Mouse (Mus musculus) G1E (cell line): ENCODE data around the gene Higd1a. TPM values are rescaled to one million over a fixed set of nuclear protein-coding genes. Genes with fewer than 3 reads are reported as not detected.

Experiments used
- ATAC-seq: 2 replicates; pipeline ENCODE4 v1.8.0; 2016; ENCODE audit warnings: mild to moderate bottlenecking; ENCODE audit not compliant: insufficient number of reproducible peaks, poor library complexity, low FRiP score, severe bottlenecking; ENCODE audit errors: extremely low read depth
- DNase-seq: peaks from one replicate; pipeline ENCODE4 v3.0.0; 2012; ENCODE audit warnings: low spot score
- H3K27me3 ChIP-seq: 2 replicates; pipeline ENCODE4 v1.6.1; 2012; ENCODE audit warnings: mild to moderate bottlenecking, low read length, inconsistent platforms; ENCODE audit not compliant: insufficient read depth
- H3K36me3 ChIP-seq: replicated peaks from 2 replicates; pipeline ENCODE3; 2012; ENCODE audit warnings: mild to moderate bottlenecking, inconsistent platforms
- H3K4me1 ChIP-seq: 2 replicates; pipeline ENCODE4 v1.6.1; 2012; ENCODE audit warnings: low read depth, low read length, inconsistent platforms, mixed read lengths; ENCODE audit not compliant: insufficient read depth
- H3K4me3 ChIP-seq: 2 replicates; pipeline ENCODE4 v1.5.1; 2012; ENCODE audit warnings: low read depth, mild to moderate bottlenecking, inconsistent platforms, low read length, moderate library complexity, mixed read lengths
- H3K9me3 ChIP-seq: replicated peaks from 2 replicates; pipeline ENCODE4 v1.6.1; 2012; ENCODE audit warnings: inconsistent platforms
- CTCF ChIP-seq: IDR thresholded peaks from 2 replicates; pipeline ENCODE4 v1.5.1; 2012; ENCODE audit warnings: low read depth, low read length, inconsistent platforms, mixed read lengths
- GATA1 ChIP-seq: IDR thresholded peaks from 2 replicates; pipeline ENCODE4 v1.6.1; 2012; ENCODE audit warnings: borderline replicate concordance, low read length, inconsistent platforms, mixed read lengths
- GATA2 ChIP-seq: IDR thresholded peaks from 2 replicates; pipeline ENCODE4 v1.6.1; 2012; ENCODE audit warnings: low read depth, low read length, inconsistent platforms, borderline replicate concordance
- POLR2AphosphoS5 ChIP-seq: IDR thresholded peaks from 2 replicates; pipeline ENCODE4 v1.6.1; 2012; ENCODE audit warnings: low read depth, low read length, inconsistent platforms; ENCODE audit not compliant: insufficient replicate concordance
- TAL1 ChIP-seq: conservative IDR thresholded peaks from 2 replicates; pipeline ENCODE4 v1.6.1; 2012; ENCODE audit warnings: low read depth, low read length, inconsistent platforms, mixed read lengths
- polyA plus RNA-seq: library from polyadenylated mRNA; stranded (reverse); fragments of >175 nt; gene quantifications from 2 replicates; pipeline ENCODE4 v1.2.3, GENCODE M21; 2012
- total RNA-seq, 2 experiments: library from RNA; stranded (forward) in 1 of 2; stranded (reverse) in 1 of 2; fragments of 200-1000 nt in 1 of 2; fragments of >200 nt in 1 of 2; fragmentation: Nextera tagmentation in 1 of 2; gene quantifications; 2 replicates each; pipeline ENCODE4 v1.2.3; 2014 to 2017

Gene Higd1a
- total and polyA plus RNA-seq, 3 experiments: 54.5 to 114 (median 73.3) TPM

- no peak for ATAC-seq
- no peak for TF ChIP-seq GATA2
- TF ChIP-seq GATA1: no peak
- no peak for TF ChIP-seq CTCF
- TF ChIP-seq TAL1: no peak
- TF ChIP-seq POLR2AphosphoS5: no peak
Measured at GRCm38 (mm10) chr9:121903476-121904305, 45.5 kb upstream of the Higd1a start.

GRCm38 (mm10) chr9:121901710-121902700 is 43.8 kb upstream of the Higd1a start:
- Histone ChIP-seq H3K27me3 (peaks cover 18% of the 10 kb centered on the region), H3K4me1 (no peaks in the 10 kb centered on the region), H3K36me3 (no peaks in the 10 kb centered on the region), H3K4me3 (no peak overlapping the region), H3K9me3 (no peaks in the 10 kb centered on the region)
- DNase-seq (no peak), ATAC-seq (no peak)
- TF ChIP-seq POLR2AphosphoS5 (no peak), GATA2 (no peak), TAL1 (no peak), CTCF (no peak), GATA1 (no peak)

More at GRCm38 (mm10) chr9:121903476-121904305, 45.5 kb upstream of the Higd1a start:
- no peaks in the 10 kb centered on the region for H3K9me3 ChIP-seq
- no peaks in the 10 kb centered on the region for H3K36me3 ChIP-seq
- no peak overlapping the region for H3K4me3 ChIP-seq
- H3K27me3 ChIP-seq: peaks cover 11% of the 10 kb centered on the region
- no peaks in the 10 kb centered on the region for H3K4me1 ChIP-seq
- DNase-seq: no peak

- peaks cover 22% of the 10 kb centered on the region for H3K27me3 ChIP-seq
- H3K9me3 ChIP-seq: no peaks in the 10 kb centered on the region
- no peaks in the 10 kb centered on the region for H3K36me3 ChIP-seq
- DNase-seq: no peak
- ATAC-seq: no peak
- no peak overlapping the region for H3K4me3 ChIP-seq
- no peaks in the 10 kb centered on the region for H3K4me1 ChIP-seq
- no peak for TF ChIP-seq POLR2AphosphoS5
- no peak for TF ChIP-seq TAL1
- TF ChIP-seq CTCF: no peak
- no peak for TF ChIP-seq GATA2
- no peak for TF ChIP-seq GATA1
Measured at GRCm38 (mm10) chr9:121900282-121900855, 42.2 kb upstream of the Higd1a start.

- ATAC-seq (no peak), DNase-seq (no peak)
- TF ChIP-seq GATA1 (no peak), CTCF (no peak), GATA2 (no peak), POLR2AphosphoS5 (no peak), TAL1 (no peak)
- no peaks in the 10 kb centered on the region for H3K4me1 ChIP-seq
- H3K9me3 ChIP-seq: no peaks in the 10 kb centered on the region
- no peak overlapping the region for H3K4me3 ChIP-seq
- peaks cover 26% of the 10 kb centered on the region for H3K27me3 ChIP-seq
- H3K36me3 ChIP-seq: no peaks in the 10 kb centered on the region
Measured at GRCm38 (mm10) chr9:121899306-121899705, 41.1 kb upstream of the Higd1a start.

GRCm38 (mm10) chr9:121898245-121898644 is 40.1 kb upstream of the Higd1a start, which contains the start of gene Ackr2:
Gene Ackr2 (plus strand): TSS chr9:121898355.
- H3K4me1 ChIP-seq: no peaks in the 10 kb centered on the region

More at GRCm38 (mm10) chr9:121898245-121898644, 40.1 kb upstream of the Higd1a start, which contains the start of gene Ackr2:
- ATAC-seq (no peak), DNase-seq (no peak)
- Histone ChIP-seq H3K9me3 (no peaks in the 10 kb centered on the region), H3K36me3 (no peaks in the 10 kb centered on the region), H3K4me3 (no peak within 1 kb of the TSS), H3K27me3 (peaks cover 26% of the 10 kb centered on the region)
- TF ChIP-seq GATA1: no peak
- no peak for TF ChIP-seq POLR2AphosphoS5
- no peak for TF ChIP-seq CTCF
- no peak for TF ChIP-seq GATA2
- TF ChIP-seq TAL1: no peak
